Mouse (Mus musculus) E14TG2a.4 (cell line): ENCODE measurements around the gene Supt3.

Experiments
- CTCF ChIP-seq: conservative IDR thresholded peaks from 2 replicates; pipeline ENCODE4 v1.5.1; 2014; ENCODE audit warnings: low read length
- NANOG ChIP-seq: IDR thresholded peaks from 2 replicates; pipeline ENCODE4 v1.6.1; 2014; ENCODE audit warnings: borderline replicate concordance, low read length, mixed read lengths

GRCm38 (mm10) chr17:44792218-44792917 is 15.4 kb downstream of the Supt3 start:
- no peak for TF ChIP-seq CTCF
- no peak for TF ChIP-seq NANOG
